ENCODE assay signal across 17 mouse cellular contexts in genomic region chr13:88938564-88938963, GRCm38 (mm10).
"Had no signal": no experiment of that assay in that cellular context is flagged by ENCODE, and none has a peak within 500 bp of the region (broad histone marks: within the 10 kb centered on the region; RNA-seq: fewer than 3 reads in every experiment).

No protein-coding gene starts in this region.

- DNase-seq: kidney, adult 8-10 months; kidney, postnatal 14 days; kidney, postnatal 4 days; layer of hippocampus, postnatal 36 days; liver; lung, adult 18-20 months; lung, postnatal 10 days; lung, postnatal 36 days; right cerebral cortex, postnatal 14 days; spleen, adult 18-20 months; thymus, adult 2 months; thymus, postnatal 14 days; thymus, postnatal 4 days had no signal

- ATAC-seq: intestine, postnatal 0 days; liver, embryonic 12.5 days; midbrain, embryonic 13.5 days; midbrain, embryonic 16.5 days had no signal
